Mouse (Mus musculus): Measurements from ENCODE around the gene Cep97. TPM values are rescaled to one million over a fixed set of nuclear protein-coding genes. Genes with fewer than 3 reads are reported as not detected.
"Not testable (repeated sequence)": the region's sequence is repeated elsewhere in the genome, so short reads cannot be mapped to it uniquely, and the experiment has no call there.

The Cep97 gene
- polyA plus RNA-seq, 1 experiment from 2014 or later, result 7.4 TPM

GRCm38 (mm10) chr16:55964126-55964949, 29.7 kb upstream of the Cep97 start:
- Histone ChIP-seq H3K36me3 (peaks cover 10% of the 10 kb centered on the region), H3K4me1 (replicated peaks) (peaks cover 12% of the 10 kb centered on the region), H3K9ac (no peak overlapping the region), H3K9me3 (replicated peaks) (no peaks in the 10 kb centered on the region), H3K4me3 (no peak overlapping the region), H3K4me2 (no peak overlapping the region), H3K27me3 (no peaks in the 10 kb centered on the region), H3K27ac (no peak overlapping the region)
- 52% methylated on average over 4 of the region's 4 CpGs for WGBS
- no peak for ATAC-seq (replicated peaks; ENCODE audit: insufficient number of reproducible peaks, insufficient read depth, low FRiP score, low read depth)

GRCm38 (mm10) chr16:55963068-55963467, 28.4 kb upstream of the Cep97 start:
- WGBS, result 89% methylated on average over 6 of the region's 11 CpGs
- H3K27me3 ChIP-seq; H3K9me3 ChIP-seq (replicated peaks); H3K9ac ChIP-seq; H3K27ac ChIP-seq; H3K4me2 ChIP-seq; H3K36me3 ChIP-seq; ATAC-seq (replicated peaks; ENCODE audit: insufficient number of reproducible peaks, insufficient read depth, low FRiP score, low read depth); H3K4me1 ChIP-seq (replicated peaks); H3K4me3 ChIP-seq: not testable (repeated sequence)

DNA sequence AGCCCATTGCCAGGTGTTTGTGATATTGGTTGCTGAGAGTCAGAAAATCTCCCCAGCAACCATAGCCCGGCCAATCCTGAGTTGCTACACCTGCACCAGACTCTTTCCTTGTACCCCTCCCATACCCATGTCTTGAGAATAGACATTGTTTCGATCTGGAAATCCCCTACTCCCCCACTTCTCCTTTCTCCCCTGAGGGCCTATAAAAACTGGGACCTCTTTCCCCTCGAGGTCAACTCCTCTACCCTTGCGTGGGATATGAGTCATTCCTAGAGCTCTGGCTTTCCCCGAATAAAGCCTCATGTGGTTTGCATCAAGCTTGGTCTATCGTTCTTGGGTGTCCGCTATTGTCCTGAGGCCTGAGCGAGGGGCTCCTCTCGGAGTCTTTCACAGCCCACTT, 19.5 kb upstream of the Cep97 start:
- not testable (repeated sequence) for H3K4me2 ChIP-seq; H3K4me1 ChIP-seq (replicated peaks); H3K9ac ChIP-seq; ATAC-seq (replicated peaks; ENCODE audit: insufficient number of reproducible peaks, insufficient read depth, low FRiP score, low read depth); H3K36me3 ChIP-seq; H3K9me3 ChIP-seq (replicated peaks); H3K4me3 ChIP-seq; H3K27ac ChIP-seq; H3K27me3 ChIP-seq
- 84% methylated on average over 9 of the region's 9 CpGs for WGBS

DNA sequence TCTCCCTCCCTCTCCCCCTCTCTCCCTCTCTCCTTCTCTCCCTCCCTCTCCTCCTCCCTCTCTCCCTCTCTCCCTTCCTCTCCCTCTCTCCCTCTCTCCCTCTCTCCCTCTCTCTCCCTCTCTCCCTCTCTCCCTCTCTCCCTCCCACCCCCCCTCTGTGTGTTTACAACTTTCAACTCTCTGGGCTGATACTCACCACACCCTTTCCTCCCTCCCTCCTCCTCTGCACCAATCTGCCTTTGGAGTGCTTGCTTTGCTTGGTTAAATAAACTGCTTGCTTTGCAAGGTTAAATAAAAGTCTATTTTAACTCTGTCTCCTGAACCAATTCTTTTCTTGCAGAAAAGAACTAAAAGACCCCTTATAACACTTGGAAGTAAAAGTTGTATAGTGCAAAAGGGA, 18.1 kb upstream of the Cep97 start:
- ATAC-seq (replicated peaks; ENCODE audit: insufficient number of reproducible peaks, insufficient read depth, low FRiP score, low read depth), result no peak
- no peak overlapping the region for H3K9ac ChIP-seq
- no peak overlapping the region for H3K4me3 ChIP-seq
- no peaks in the 10 kb centered on the region for H3K9me3 ChIP-seq (replicated peaks)
- no peak overlapping the region for H3K27ac ChIP-seq
- H3K36me3 ChIP-seq, result no peaks in the 10 kb centered on the region
- no peak overlapping the region for H3K4me2 ChIP-seq
- no peaks in the 10 kb centered on the region for H3K4me1 ChIP-seq (replicated peaks)
- H3K27me3 ChIP-seq, result no peaks in the 10 kb centered on the region

- Histone ChIP-seq H3K9ac (no peak overlapping the region), H3K27ac (no peak overlapping the region), H3K27me3 (no peaks in the 10 kb centered on the region), H3K9me3 (replicated peaks) (no peaks in the 10 kb centered on the region), H3K4me2 (no peak overlapping the region), H3K36me3 (no peaks in the 10 kb centered on the region), H3K4me3 (no peak overlapping the region), H3K4me1 (replicated peaks) (no peaks in the 10 kb centered on the region)
- ATAC-seq (replicated peaks; ENCODE audit: insufficient number of reproducible peaks, insufficient read depth, low FRiP score, low read depth), result 0 out of 2 replicates have a peak, but pooled peaks have one; percentile 35
- 63% methylated on average over 7 of the region's 7 CpGs for WGBS
Observed at GRCm38 (mm10) chr16:55951679-55952327, 17.1 kb upstream of the Cep97 start.

- Histone ChIP-seq H3K4me2 (peak overlapping the region; percentile 42; the same call in 1 of the 2 replicates), H3K9me3 (replicated peaks) (no peaks in the 10 kb centered on the region), H3K27me3 (no peaks in the 10 kb centered on the region), H3K27ac (no peak overlapping the region), H3K4me1 (replicated peaks) (no peaks in the 10 kb centered on the region), H3K9ac (no peak overlapping the region), H3K4me3 (peak overlapping the region; percentile 22; the same call in 1 of the 2 replicates), H3K36me3 (no peaks in the 10 kb centered on the region)
- WGBS, result 41% methylated on average over 19 of the region's 19 CpGs
- ATAC-seq (replicated peaks; ENCODE audit: insufficient number of reproducible peaks, insufficient read depth, low FRiP score, low read depth), result no peak
Observed at GRCm38 (mm10) chr16:55950946-55951678, 16.5 kb upstream of the Cep97 start.

DNA sequence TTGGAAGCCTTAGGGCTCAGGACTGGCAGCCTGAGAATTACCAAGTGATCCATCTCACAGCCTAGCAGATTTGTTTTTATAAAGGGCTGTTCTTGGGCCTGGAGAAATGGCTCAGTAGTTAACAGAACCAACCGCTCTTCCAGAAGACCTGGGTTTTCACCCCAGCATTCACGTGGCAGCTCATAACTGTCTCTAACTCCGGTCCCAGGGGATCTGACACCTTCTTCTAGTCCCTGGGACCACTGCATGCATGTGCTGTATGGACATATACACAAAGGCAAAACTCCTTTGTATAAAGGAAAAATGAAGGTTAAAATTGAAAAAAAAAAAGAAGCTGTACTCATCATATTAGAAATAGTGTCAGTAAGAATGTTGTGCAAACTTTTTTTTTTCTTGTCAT, 15.8 kb upstream of the Cep97 start:
- Histone ChIP-seq H3K27me3 (no peaks in the 10 kb centered on the region), H3K4me2 (no peak overlapping the region), H3K4me3 (no peak overlapping the region), H3K36me3 (no peaks in the 10 kb centered on the region), H3K9ac (no peak overlapping the region), H3K4me1 (replicated peaks) (no peaks in the 10 kb centered on the region), H3K27ac (no peak overlapping the region), H3K9me3 (replicated peaks) (no peaks in the 10 kb centered on the region)
- ATAC-seq (replicated peaks; ENCODE audit: insufficient number of reproducible peaks, insufficient read depth, low FRiP score, low read depth), result no peak
- WGBS, result 66% methylated on average over 3 of the region's 3 CpGs

DNA sequence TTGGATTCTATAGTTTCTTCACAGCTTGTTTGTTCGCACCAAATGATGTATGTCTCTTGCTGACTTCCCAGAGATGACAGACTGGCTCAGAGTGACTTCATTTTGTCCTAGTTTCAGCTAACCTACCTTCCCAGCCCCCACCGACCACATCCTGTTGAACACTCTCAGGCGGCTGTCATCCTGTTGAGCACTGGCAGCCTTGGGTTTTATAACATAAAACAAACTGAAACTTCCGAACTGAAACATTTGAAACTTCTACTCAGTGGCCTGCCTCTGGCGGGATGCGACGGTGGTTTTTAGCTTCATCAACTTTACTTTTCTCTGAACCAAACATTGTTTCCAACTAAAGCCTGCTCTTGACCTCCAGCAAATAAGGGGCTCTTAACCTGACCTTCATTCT, 14.3 kb upstream of the Cep97 start:
- no peaks in the 10 kb centered on the region for H3K4me1 ChIP-seq (replicated peaks)
- H3K9ac ChIP-seq, result no peak overlapping the region
- no peak overlapping the region for H3K4me3 ChIP-seq
- ATAC-seq (replicated peaks; ENCODE audit: insufficient number of reproducible peaks, insufficient read depth, low FRiP score, low read depth), result 0 out of 2 replicates have a peak, but pooled peaks have one; percentile 45
- WGBS, result 51% methylated on average over 7 of the region's 7 CpGs
- no peaks in the 10 kb centered on the region for H3K27me3 ChIP-seq
- no peak overlapping the region for H3K4me2 ChIP-seq
- no peaks in the 10 kb centered on the region for H3K9me3 ChIP-seq (replicated peaks)
- peak overlapping the region; percentile 21; the same call in 1 of the 2 replicates for H3K27ac ChIP-seq
- no peaks in the 10 kb centered on the region for H3K36me3 ChIP-seq

- H3K27ac ChIP-seq; ATAC-seq (replicated peaks; ENCODE audit: insufficient number of reproducible peaks, insufficient read depth, low FRiP score, low read depth); H3K36me3 ChIP-seq; H3K9me3 ChIP-seq (replicated peaks); H3K9ac ChIP-seq; H3K4me1 ChIP-seq (replicated peaks); H3K27me3 ChIP-seq; H3K4me3 ChIP-seq; H3K4me2 ChIP-seq: not testable (repeated sequence)
- WGBS, result 82% methylated on average over 2 of the region's 2 CpGs
Observed at GRCm38 (mm10) chr16:55947876-55948410, 13.3 kb upstream of the Cep97 start.

DNA sequence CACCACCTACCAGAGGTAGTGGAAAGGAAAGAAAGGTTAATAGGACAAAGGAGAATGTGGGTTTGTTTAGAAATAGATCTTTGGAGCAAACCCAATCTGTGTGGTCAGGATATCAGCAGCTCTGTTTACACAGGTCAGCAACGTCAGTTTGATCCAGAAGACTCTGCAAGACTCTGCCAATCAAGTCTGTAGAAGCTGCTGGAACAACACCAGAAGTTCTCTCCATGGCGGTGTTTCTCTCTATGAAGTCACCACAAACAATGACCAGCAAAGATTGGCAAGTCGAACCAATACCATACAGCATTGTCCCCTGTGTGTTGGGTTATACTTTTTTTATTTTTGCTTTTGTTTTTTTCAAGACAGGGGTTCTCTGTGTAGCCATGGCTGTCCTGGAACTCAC, 12.6 kb upstream of the Cep97 start:
- no peak overlapping the region for H3K4me3 ChIP-seq
- WGBS, result 63% methylated on average over 3 of the region's 3 CpGs
- H3K9me3 ChIP-seq (replicated peaks), result no peaks in the 10 kb centered on the region
- no peaks in the 10 kb centered on the region for H3K4me1 ChIP-seq (replicated peaks)
- ATAC-seq (replicated peaks; ENCODE audit: insufficient number of reproducible peaks, insufficient read depth, low FRiP score, low read depth), result no peak
- H3K27ac ChIP-seq, result no peak overlapping the region
- H3K4me2 ChIP-seq, result no peak overlapping the region
- no peak overlapping the region for H3K9ac ChIP-seq
- no peaks in the 10 kb centered on the region for H3K27me3 ChIP-seq
- no peaks in the 10 kb centered on the region for H3K36me3 ChIP-seq

DNA sequence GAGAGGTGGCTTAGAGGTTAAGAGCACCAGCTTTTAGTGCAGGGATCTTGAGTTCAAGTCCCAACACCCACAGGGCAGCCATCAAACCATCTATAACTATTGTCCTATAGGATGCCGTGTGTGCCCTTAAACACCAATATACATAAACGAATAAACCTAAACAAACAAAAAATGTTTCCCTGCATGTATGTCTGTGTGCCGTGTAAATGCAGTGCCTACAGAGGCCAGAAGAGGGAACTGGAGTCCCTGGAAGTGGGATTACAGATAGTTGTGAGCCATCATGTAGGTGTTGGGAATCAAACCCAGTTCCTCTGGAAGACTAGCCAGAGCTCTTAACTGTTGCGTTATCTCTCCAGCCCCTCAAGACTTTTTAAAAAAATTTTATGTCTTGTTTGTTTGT, 6.1 kb upstream of the Cep97 start:
- no peaks in the 10 kb centered on the region for H3K9me3 ChIP-seq (replicated peaks)
- H3K4me3 ChIP-seq, result no peak overlapping the region
- H3K27me3 ChIP-seq, result no peaks in the 10 kb centered on the region
- no peaks in the 10 kb centered on the region for H3K36me3 ChIP-seq
- no peak overlapping the region for H3K4me2 ChIP-seq
- WGBS, result 90% methylated on average over 4 of the region's 4 CpGs
- H3K27ac ChIP-seq, result no peak overlapping the region
- no peak overlapping the region for H3K9ac ChIP-seq
- H3K4me1 ChIP-seq (replicated peaks), result no peaks in the 10 kb centered on the region
- no peak for ATAC-seq (replicated peaks; ENCODE audit: insufficient number of reproducible peaks, insufficient read depth, low FRiP score, low read depth)

Measured in heart, embryonic 15.5 days (tissue).